Comparison of ENCODE assay signal across 15 mouse cellular contexts in genomic region chr2:50805645-50806044, GRCm38 (mm10).
DNase-seq lines count a peak whose midpoint lies in the region.
"Had no signal": no experiment of that assay in that cellular context is flagged by ENCODE, and none has a peak within 500 bp of the region (broad histone marks: within the 10 kb centered on the region; RNA-seq: fewer than 3 reads in every experiment).

No protein-coding gene starts in this region.

- intact Hi-C loops in heart, postnatal 36 days (cut with DNase I) = no loop called here
- intact Hi-C loops in heart, postnatal 10 days (cut with DNase I) = no loop called here

- peak; percentile 94 for DNase-seq in heart, adult 11 months
- no peak for DNase-seq in heart, postnatal 36 days
- peak; percentile 25 to 38 for DNase-seq in heart, postnatal 10 days
- DNase-seq in heart, postnatal 4 days = no peak
- peak; percentile 33 for DNase-seq in brain, adult 2 months (ENCODE audit: low read depth, low spot score)
- no peak for DNase-seq in left cerebral cortex, adult 18-20 months (ENCODE audit: low spot score in 2 of 2)
- DNase-seq: adrenal gland, postnatal 25 days; cerebellum, adult 18-20 months; cerebellum, postnatal 10 days; kidney, adult 2 months; kidney, postnatal 4 days; left cerebral cortex, postnatal 4 days; liver, embryonic 13.5 days; lung, adult 18-20 months; lung, postnatal 4 days had no signal

Comparison
In these comparisons a context has a peak if more than half of its experiments do, and no peak if none do; other contexts are left out.
1. DNase-seq: peak in heart, adult 11 months (single experiment), heart, postnatal 10 days (2 of 2) and brain, adult 2 months (single experiment); none in heart, postnatal 36 days (0 of 2), heart, postnatal 4 days (single experiment) and left cerebral cortex, adult 18-20 months (0 of 2).